Mouse (Mus musculus): ENCODE data around the gene Mapkapk2.

The Mapkapk2 gene

DNA sequence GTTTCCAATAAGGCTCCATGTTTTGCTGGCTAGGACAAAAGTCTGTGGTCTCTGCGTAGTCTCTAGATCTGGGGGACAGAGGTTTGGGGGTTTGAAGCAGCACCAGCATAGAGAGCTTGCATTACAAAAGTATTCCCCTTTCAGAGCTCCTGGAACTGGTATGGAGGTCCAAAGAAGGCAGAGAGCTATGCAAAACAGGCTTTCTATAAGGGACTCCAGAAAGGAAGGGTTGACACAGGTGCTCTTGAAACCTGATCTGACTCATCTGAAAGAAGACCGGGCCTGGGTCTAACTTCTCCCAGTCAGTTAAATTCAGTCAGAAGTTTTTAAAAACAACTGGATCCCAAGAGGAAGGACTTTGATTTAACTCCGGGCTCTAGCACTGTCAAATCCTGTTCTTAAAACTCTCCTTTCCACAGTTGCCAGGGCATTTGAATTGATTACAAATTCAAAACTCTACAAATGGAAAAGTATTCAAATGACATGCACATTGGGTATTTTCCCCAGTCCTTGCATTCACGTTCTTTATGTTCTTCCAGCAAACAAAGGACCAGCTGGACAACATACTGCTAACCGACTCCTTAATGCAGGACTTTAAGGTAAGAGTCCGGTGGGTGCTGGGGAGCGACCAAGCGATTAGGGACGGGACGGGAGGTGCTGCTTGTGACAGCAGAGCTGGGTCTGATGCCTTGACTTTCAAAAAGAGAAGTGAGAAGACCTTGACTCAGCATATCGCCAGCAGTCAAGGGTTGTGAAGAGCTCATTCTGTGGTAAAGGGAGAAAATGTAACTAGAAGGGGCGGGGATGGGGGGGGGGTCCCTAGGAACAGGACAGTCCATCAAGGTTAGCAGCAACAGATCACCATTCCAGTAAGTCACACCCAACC, 77.0 kb downstream of the Mapkapk2 start:
- no peak for DNase-seq (ENCODE audit: low spot score in 2 of 2)

DNA sequence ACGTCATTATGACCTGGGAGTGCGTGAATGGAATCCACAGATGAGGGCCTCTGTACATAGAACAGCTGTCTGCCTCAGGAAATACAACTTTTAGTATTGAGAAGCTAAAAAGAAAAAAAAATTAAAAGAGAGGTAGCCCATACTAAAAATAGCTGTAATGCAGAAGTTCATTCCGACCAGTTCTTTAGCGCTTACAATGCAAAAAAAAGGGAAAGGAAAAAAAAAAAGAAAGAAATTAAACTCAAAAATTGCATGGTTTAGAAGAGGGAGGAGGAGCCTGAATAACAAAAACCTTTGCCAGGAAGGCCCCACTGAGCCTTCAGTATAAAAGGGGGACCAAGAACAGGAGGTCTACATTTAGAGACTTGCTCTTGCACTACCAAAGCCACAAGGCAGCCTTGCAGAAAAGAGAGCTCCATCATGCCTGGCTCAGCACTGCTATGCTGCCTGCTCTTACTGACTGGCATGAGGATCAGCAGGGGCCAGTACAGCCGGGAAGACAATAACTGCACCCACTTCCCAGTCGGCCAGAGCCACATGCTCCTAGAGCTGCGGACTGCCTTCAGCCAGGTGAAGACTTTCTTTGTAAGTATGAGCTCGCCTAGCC, 78.0 kb downstream of the Mapkapk2 start, which contains the start of gene Il10:
Gene Il10 (plus strand): TSS at position 354 of the 607 bp plus-strand sequence.
- no peak for DNase-seq (ENCODE audit: low spot score in 2 of 2)

DNA sequence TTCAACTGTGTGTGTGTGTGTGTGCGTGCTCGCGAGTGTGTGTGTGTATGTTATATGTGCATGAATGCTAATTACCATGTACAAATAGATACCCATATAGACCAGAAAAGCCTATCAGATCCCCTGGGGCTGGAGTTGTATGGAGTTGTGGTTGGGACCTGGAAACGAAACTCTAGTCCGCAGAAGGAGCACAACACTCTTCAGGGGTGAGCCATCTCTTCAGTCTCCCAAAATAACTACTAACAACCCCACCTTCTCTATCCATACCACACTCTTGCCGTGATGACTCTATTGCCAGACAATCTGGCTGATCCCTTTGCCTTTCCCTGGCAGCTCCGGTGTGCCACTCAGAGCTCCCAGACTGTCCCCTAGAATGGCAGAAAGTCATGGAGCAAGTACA, 81.7 kb downstream of the Mapkapk2 start:
- DNase-seq (ENCODE audit: low spot score in 2 of 2): no peak

DNA sequence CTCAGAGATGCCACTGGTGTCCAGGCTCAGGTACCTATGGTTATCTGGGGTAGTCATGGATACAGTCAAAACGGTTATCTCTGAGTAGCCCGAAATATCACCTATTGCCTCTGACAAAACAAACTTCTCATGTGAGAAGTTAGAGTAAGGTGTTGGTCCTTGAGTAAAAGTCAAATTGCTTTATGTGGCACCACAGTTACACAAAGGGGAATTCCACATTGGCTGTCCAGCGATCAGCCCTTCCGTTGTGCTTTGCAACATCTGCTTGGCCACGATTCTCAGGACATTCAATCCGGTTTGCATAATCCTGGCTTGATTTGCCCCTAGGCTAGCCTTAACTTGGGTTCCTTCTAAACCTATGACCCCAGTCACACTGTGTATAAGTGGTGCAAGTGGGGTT, 82.3 kb downstream of the Mapkapk2 start:
- no peak for DNase-seq (ENCODE audit: low spot score in 2 of 2)

DNA sequence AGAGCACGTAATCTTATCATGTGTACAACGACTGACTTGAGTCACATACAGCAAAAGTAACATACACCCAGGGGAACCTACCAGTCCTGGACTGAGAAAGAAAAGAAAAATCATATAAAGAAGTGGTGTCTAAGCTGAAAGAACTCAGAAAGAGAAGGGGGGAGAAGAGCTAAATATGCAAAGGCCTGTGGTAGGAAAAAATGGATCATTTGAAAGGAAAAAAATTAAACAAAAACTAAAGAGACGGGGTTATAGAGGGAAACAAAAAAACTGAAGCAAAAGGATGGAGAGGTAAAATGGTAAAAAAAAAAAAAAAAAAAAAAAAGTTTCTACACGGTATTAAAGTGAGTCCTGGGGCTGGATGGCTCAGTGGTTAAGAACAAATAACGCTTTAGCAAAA, 83.7 kb downstream of the Mapkapk2 start:
- DNase-seq (ENCODE audit: low spot score in 2 of 2): no peak

DNA sequence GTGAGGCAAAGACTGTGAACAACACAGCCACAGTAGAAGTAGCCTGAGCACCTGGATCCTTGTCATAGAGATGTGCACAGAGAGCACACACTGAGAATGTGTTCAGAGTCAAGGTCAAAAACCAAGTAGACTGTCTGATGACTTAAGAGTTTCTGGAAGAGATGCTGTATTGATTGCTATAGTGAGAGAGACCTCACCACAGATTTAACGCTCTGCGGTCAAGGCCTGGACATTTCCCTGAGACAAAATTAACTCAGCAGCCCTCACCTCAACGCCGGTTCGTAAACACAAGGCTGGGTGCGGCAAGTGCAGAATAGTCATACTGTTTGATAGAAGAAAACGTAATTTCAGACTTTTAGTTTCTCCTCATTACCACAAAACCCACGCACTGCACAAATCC, 85.1 kb downstream of the Mapkapk2 start:
- no peak for DNase-seq (ENCODE audit: low spot score in 2 of 2)

DNA sequence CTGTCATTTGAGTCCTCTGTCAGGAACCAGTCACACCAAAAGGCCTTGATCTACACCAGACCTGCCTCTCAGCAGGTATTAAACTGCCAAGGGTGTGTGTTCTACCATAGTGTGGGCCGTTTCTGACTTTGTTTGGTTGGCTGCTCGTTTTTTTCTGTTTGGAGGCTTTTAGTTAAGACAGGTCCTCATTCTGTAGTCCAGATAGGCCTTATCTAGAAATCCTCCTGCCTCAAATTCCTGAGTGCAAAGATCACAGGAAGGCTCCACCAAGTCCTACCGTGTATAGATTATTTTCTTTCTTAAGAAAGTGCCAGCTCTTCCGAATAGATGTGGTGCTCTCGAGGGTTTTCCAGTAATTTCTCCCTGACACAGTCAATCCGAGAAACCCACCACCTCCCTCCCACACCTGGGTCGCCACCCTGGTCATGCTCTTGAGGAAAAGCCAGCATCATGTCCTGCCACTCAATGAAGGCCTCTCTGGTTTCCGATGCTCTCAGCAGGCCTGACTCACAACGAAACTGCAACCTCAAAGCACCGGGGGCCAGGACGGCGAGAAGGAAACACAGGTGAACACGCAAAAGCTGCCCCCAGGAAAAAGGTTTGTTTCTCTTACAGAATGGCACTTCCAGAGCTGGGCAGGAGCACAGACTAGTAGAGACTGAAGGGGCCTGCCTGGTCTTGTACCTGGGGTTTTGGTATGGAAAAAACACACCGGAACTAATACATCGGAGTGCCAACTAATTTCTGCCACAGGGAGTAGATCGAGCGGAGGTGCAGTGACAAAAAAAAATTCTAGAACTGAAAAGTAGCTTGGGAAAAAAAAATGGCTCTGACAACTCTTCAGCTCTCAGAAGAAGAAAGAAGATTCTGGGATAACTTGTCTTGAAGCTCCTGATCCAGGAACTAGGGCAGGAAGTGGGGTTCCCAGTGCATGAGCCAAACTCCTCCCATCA, 87.1 kb downstream of the Mapkapk2 start:
- no peak for DNase-seq (ENCODE audit: low spot score in 2 of 2)

DNA sequence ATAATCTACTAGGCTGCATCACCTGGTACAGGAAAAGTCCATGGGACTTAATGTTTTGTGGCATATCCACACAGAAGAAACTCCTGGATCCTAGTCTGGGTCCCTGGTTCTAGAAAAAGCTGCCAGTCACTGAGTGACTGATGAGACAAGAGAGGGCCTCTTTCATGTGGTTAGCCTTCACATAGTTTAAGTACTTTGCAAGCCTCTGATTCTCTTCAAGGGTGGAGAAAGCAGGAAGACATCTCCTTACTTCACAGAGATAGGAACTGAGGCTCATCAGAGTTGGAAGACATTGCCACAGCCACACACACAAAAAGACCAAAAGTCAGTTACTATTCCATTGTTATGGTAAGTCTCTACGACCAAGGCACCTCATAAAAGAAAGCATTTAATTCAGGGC, 91.6 kb downstream of the Mapkapk2 start:
- DNase-seq (ENCODE audit: low spot score in 2 of 2): no peak
